Mouse (Mus musculus) stomach, embryonic 14.5 days (tissue): ENCODE results near the gene Fam173b. TPM values are rescaled to one million over a fixed set of nuclear protein-coding genes. Genes with fewer than 3 reads are reported as not detected.
A peak's percentile ranks its signal among the peaks of the same experiment; 100 is the strongest.

Source experiments
- ATAC-seq: fragments of 200-750 bp; cut with Nextera tagmentation; 2 replicates; pipeline ENCODE4 v1.8.0; 2017; ENCODE audit warnings: low read depth, moderate TSS enrichment; ENCODE audit not compliant: insufficient number of reproducible peaks, insufficient read depth, low FRiP score
- H3K27ac ChIP-seq: fragments of 300-500 bp; sonication (generic); 2 replicates; pipeline ENCODE4 v1.5.1; 2014; ENCODE audit warnings: mild to moderate bottlenecking, low read length, moderate library complexity, mixed read lengths
- H3K27me3 ChIP-seq: fragments of 300-500 bp; sonication (generic); 2 replicates; pipeline ENCODE4 v1.6.1; 2014; ENCODE audit warnings: low read length, control low read depth, mixed read lengths; ENCODE audit not compliant: control insufficient read depth, insufficient read depth
- H3K36me3 ChIP-seq: fragments of 300-500 bp; sonication (generic); 2 replicates; pipeline ENCODE4 v1.6.1; 2014; ENCODE audit warnings: mild to moderate bottlenecking, control low read depth, low read length, moderate library complexity, mixed read lengths; ENCODE audit not compliant: control insufficient read depth, insufficient read depth
- H3K4me1 ChIP-seq: fragments of 300-500 bp; sonication (generic); 2 replicates; pipeline ENCODE4 v1.6.1; 2014; ENCODE audit warnings: low read length, control low read depth, mixed read lengths; ENCODE audit not compliant: control insufficient read depth, insufficient read depth
- H3K4me2 ChIP-seq: fragments of 300-500 bp; sonication (generic); replicated peaks from 2 replicates; pipeline ENCODE4 v1.6.1; 2014; ENCODE audit warnings: low read depth, low read length, control low read depth
- H3K4me3 ChIP-seq: fragments of 300-500 bp; sonication (generic); 2 replicates; pipeline ENCODE4 v1.5.1; 2014; ENCODE audit warnings: low read depth, low read length, control low read depth
- H3K9ac ChIP-seq: fragments of 300-500 bp; sonication (generic); replicated peaks from 2 replicates; pipeline ENCODE4 v1.6.1; 2014; ENCODE audit warnings: low read depth, mild to moderate bottlenecking, control low read depth, low read length, moderate library complexity, mixed read lengths
- H3K9me3 ChIP-seq: fragments of 300-500 bp; sonication (generic); 2 replicates; pipeline ENCODE4 v1.6.1; 2016; ENCODE audit warnings: low read depth, low read length, control low read depth; ENCODE audit not compliant: control insufficient read depth
- WGBS: fragments of 180-500 bp; shearing (Covaris S2); extraction: QIAGEN DNeasy Blood & Tissue Kit; methylation state at CpG from one replicate; pipeline ENCODE4 v1.1.7; 2014; 5-methylcytosine and 5-hydroxymethylcytosine counted together
- polyA plus RNA-seq: library from polyadenylated mRNA; unstranded; fragments of >200 nt; fragmentation: Nextera tagmentation; extraction: Ambion mirVana; gene quantifications from 2 replicates; pipeline ENCODE4 v1.2.1, GENCODE M21; 2014

Gene Fam173b
- 12.1 and 14.8 TPM in 2 replicates for polyA plus RNA-seq

DNA sequence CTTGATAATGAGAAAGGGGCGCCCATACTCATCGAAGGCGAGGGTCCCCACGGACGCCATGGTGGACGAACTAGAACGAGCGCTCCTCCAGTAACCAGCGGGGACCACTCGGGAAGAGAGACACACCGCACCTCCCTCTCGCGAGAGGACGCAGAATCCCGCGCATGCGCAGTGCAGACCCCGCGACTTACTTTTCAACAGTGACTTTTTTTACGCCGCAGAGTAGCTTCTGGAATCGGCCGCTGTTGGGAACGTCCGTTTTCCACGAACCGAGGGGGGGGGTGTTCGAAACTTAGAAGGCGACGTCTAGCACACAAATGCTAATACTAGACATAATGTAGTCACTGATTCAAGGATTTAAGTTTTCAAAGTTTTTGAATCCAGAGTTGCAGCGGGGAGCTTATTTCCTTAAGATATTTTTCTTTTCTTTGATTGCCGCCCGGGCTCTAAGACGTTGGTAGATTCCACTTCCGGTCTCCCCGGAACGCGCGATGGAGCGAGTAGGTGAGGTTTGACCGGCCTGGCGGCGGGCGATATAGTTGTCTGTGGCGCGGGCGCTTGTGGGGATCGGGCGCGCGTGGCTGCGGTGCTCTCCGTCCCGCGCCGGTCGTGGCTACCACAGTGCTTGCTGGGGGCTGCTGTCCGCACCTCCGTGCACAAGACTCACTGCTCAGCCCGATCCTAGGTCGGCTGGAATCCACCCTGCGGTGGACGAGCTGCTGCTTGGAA is at the start of gene Fam173b, which contains the start of gene Cct5:
TSS of gene Fam173b (plus strand) at position 207 of the 729 bp plus-strand sequence.
TSS of gene Cct5 (minus strand) at position 159 of the 729 bp plus-strand sequence.
- under 1% methylated on average over 63 of the region's 63 CpGs for WGBS
- Histone ChIP-seq H3K36me3 (peaks cover 8% of the 10 kb centered on the region; the same call in 1 of the 2 replicates), H3K9ac (peak within 1 kb of the TSS; percentile 93), H3K27ac (peak within 1 kb of the TSS; percentile 89), H3K4me1 (peaks cover 17% of the 10 kb centered on the region), H3K4me2 (peak within 1 kb of the TSS; percentile 98), H3K9me3 (no peaks in the 10 kb centered on the region), H3K4me3 (peak within 1 kb of the TSS; percentile 97), H3K27me3 (no peaks in the 10 kb centered on the region)
- ATAC-seq, result peak; percentile 90

DNA sequence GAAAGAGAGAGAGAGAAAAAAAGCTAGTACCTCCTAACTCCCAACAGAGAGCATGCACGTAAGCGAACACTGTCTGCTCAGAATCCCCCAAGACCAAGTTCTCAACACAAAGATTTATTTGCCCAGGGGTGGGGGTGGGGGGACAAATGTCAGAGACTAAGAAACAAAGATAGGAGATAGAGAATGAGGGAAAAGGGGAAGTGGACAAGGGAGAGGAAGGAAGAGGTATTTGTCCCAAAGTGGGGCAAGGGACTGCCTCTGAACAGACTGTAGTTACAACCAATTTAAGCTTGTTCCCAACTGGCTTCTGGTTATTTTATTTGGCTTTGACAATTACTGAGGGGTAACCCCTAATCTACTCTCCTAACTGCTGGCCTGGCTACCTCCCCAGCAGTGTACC is 46.8 kb upstream of the Fam173b start:
- Histone ChIP-seq H3K27ac (no peak overlapping the region), H3K4me3 (no peak overlapping the region), H3K4me2 (no peak overlapping the region), H3K27me3 (no peaks in the 10 kb centered on the region), H3K9me3 (no peaks in the 10 kb centered on the region), H3K9ac (no peak overlapping the region), H3K36me3 (no peaks in the 10 kb centered on the region), H3K4me1 (no peaks in the 10 kb centered on the region)
- WGBS, result 86% methylated on average over 2 of the region's 2 CpGs
- no peak for ATAC-seq

DNA sequence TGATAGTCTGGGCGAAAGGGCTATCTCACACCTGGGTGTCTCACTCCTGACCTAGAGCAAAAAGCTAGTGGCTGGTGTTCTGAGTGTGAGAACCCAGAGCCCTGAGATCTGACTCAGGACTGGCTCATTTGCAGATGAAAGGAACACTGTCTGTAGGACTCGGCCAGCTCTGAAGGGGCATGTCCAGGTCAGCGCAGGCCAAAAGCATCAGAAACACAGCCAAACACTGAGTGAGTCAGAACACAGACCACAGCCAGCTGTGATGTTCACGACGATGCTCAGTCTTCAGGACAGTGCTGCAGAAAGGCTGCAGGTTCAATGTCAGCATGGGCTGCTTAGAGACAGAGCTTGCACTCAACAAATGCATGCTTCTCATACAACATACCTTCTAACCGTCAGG is 40.3 kb upstream of the Fam173b start:
- H3K4me3 ChIP-seq, result no peak overlapping the region
- no peaks in the 10 kb centered on the region for H3K4me1 ChIP-seq
- ATAC-seq, result no peak
- H3K36me3 ChIP-seq, result no peaks in the 10 kb centered on the region
- H3K27ac ChIP-seq, result no peak overlapping the region
- no peak overlapping the region for H3K9ac ChIP-seq
- 85% methylated on average over 6 of the region's 6 CpGs for WGBS
- no peak overlapping the region for H3K4me2 ChIP-seq
- H3K9me3 ChIP-seq, result no peaks in the 10 kb centered on the region
- no peaks in the 10 kb centered on the region for H3K27me3 ChIP-seq

DNA sequence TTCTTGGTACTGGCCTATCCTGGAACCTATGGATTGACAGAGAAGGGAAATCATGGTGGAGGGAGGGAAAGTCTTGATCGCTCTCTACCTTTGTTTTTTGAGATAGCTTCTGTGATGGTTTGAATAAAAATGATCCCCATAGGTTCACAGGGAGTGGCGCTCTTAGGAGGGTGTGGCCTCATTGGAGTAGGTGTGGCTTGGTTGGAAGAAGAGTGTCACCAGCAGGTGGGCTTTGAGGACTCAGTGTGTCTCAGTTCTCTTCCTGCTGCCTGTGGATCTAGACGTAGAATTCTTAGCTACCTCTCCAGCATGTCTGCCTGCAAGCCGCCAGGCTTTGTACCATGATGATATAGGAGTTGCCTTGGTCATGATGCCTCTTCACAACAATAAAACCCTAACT is 39.7 kb upstream of the Fam173b start:
- no peak overlapping the region for H3K9ac ChIP-seq
- no peak overlapping the region for H3K4me2 ChIP-seq
- H3K9me3 ChIP-seq, result no peaks in the 10 kb centered on the region
- H3K36me3 ChIP-seq, result no peaks in the 10 kb centered on the region
- no peaks in the 10 kb centered on the region for H3K4me1 ChIP-seq
- H3K4me3 ChIP-seq, result no peak overlapping the region
- WGBS, result 95% methylated on average over 4 of the region's 4 CpGs
- H3K27me3 ChIP-seq, result no peaks in the 10 kb centered on the region
- H3K27ac ChIP-seq, result no peak overlapping the region
- ATAC-seq, result no peak

DNA sequence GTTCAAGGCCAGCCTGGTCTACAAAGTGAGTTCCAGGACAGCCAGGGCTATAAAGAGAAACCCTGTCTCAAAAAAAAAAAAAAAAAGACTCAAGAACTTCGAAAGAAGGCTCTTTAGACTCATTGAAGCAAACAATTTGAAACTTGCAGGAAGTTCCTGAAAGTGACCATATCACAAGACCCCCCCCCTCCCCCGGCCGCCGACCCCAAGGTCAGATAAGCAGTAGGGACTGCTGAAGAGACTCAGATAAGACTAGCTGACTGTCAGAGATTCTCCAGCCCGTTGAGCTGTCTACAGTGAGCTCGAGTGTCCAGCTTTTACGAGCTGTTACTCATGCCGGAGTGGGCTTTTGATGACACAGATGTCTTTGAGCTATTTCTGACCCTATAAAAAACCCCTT is 38.8 kb upstream of the Fam173b start:
- ATAC-seq, result no peak
- H3K4me3 ChIP-seq, result no peak overlapping the region
- H3K27me3 ChIP-seq, result no peaks in the 10 kb centered on the region
- H3K9me3 ChIP-seq, result no peaks in the 10 kb centered on the region
- H3K27ac ChIP-seq, result no peak overlapping the region
- no peaks in the 10 kb centered on the region for H3K4me1 ChIP-seq
- no peak overlapping the region for H3K9ac ChIP-seq
- WGBS, result 65% methylated on average over 8 of the region's 8 CpGs
- no peaks in the 10 kb centered on the region for H3K36me3 ChIP-seq
- H3K4me2 ChIP-seq, result no peak overlapping the region

DNA sequence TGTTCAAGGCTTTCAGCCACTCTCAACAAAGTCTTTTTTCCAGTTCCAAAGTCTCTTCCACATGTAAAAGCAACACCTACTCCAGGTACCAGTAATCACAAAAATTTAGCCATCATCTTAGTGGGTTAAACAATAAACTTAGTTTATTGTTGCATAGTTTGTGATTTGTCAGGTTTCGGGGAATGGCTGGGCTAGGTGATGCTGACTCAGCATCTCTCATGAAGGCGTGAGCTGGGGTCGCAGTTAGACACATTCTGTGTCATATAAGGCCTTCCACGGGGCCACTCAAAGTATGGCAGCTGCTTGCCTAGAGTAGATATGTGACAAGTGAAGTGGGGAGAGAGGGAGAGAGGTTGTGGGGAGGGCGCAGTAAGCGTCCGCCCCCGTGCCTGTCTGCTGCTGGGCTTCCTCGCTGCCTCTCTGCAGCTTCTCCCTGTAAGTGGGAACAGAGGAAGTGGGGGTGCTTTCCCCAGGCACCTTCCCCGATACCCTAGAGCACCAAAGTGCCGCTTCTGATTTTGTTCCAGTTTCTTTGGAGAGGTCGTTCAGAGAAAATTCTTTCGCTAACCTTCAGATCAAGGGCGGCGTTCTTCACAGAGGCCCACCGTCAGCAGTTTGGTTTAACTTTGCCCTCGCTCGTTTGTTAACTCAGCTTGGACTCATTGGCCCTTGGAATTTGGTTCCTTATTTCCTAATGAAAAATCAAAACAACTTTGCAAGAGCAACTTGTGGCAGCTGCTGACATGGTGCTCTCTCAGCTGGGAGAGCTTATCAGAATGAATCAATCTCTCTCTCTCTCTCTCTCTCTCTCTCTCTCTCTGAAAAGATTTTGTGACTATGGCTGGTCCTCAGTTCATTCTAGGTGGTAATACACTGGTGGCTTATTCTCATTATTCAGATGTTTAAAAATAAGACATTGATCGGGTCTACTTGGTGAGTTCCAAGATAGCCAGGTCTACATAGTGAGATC is 37.8 kb upstream of the Fam173b start:
- Histone ChIP-seq H3K27me3 (no peaks in the 10 kb centered on the region), H3K36me3 (no peaks in the 10 kb centered on the region), H3K4me2 (0 out of 2 replicates have a peak overlapping the region, but pooled peaks have one; percentile 5), H3K9ac (no peak overlapping the region), H3K4me3 (no peak overlapping the region), H3K9me3 (no peaks in the 10 kb centered on the region), H3K4me1 (peaks cover 8% of the 10 kb centered on the region; the same call in 1 of the 2 replicates), H3K27ac (no peak overlapping the region)
- WGBS, result 43% methylated on average over 19 of the region's 19 CpGs
- no peak for ATAC-seq

DNA sequence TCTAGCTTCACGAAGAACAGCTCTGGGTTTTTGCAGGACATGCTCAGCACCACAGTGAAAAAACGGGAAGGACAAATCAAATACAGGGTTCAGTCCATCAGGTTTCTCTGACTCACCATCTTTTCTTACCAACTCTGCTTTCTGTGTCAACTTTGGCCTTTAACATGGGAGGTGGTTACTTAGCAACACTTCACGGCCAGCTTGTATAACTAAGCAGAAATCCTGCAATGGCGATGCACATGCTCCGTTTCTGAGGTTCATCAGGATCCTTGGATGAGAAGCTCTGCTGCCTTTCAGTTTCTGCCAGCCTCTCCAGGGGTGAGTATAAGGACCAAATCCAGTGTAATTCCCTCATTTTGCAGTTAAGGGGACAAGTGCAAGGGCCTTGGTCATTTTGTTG is 36.5 kb upstream of the Fam173b start, which contains the start of gene Cmbl:
TSS of gene Cmbl (plus strand) at position 206 of the 400 bp plus-strand sequence.
- no peak for ATAC-seq

DNA sequence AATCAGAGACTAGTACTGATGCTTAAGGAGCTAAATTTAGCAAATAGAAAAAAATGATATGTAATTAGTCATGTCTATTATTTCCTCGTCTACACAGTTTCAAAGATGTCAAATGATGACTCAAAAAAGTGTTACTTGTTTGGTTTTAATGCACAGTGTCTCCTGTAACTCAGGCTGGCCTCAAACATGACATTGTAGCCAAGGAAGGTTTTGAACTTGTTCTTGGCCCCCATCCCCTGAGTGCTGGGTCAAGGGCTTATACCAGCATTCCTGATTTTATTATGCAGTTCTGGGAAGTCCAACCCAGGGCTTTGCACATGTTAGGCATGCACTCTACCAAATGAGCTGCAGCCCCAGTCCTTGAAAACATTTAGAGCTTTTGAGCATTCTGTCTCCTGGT is 35.9 kb upstream of the Fam173b start:
- ATAC-seq, result no peak
- Histone ChIP-seq H3K4me3 (no peak overlapping the region), H3K27me3 (no peaks in the 10 kb centered on the region), H3K4me2 (no peak overlapping the region), H3K9me3 (no peaks in the 10 kb centered on the region), H3K27ac (no peak overlapping the region), H3K4me1 (peaks cover 10% of the 10 kb centered on the region; the same call in 1 of the 2 replicates), H3K9ac (no peak overlapping the region), H3K36me3 (no peaks in the 10 kb centered on the region)
- WGBS, result 73% methylated on average over 1 of the region's 1 CpGs

More for the DNA sequence above, 36.5 kb upstream of the Fam173b start, which contains the start of gene Cmbl:
- Histone ChIP-seq H3K4me2 (no peak within 1 kb of the TSS), H3K4me1 (peaks cover 10% of the 10 kb centered on the region; the same call in 1 of the 2 replicates), H3K4me3 (no peak within 1 kb of the TSS), H3K36me3 (no peaks in the 10 kb centered on the region), H3K27me3 (no peaks in the 10 kb centered on the region), H3K9ac (no peak within 1 kb of the TSS), H3K9me3 (no peaks in the 10 kb centered on the region), H3K27ac (no peak within 1 kb of the TSS)
- WGBS, result 56% methylated on average over 5 of the region's 5 CpGs
